Mouse (Mus musculus) testis, adult 2 months (tissue): Measurements from ENCODE around the gene Caskin2. TPM values are rescaled to one million over a fixed set of nuclear protein-coding genes. Genes with fewer than 3 reads are reported as not detected.

Experiments used
- H3K27ac ChIP-seq: fragments of 200-500 bp; 2 replicates; pipeline ENCODE4 v1.5.1; 2012; ENCODE audit warnings: low read depth, low read length; ENCODE audit not compliant: control insufficient read depth, insufficient read depth
- H3K27me3 ChIP-seq: fragments of 200-500 bp; 2 replicates; pipeline ENCODE4 v1.6.1; 2012; ENCODE audit warnings: mild to moderate bottlenecking, low read length, moderate library complexity; ENCODE audit not compliant: control insufficient read depth, insufficient read depth
- H3K36me3 ChIP-seq: fragments of 200-500 bp; 2 replicates; pipeline ENCODE4 v1.6.1; 2012; ENCODE audit warnings: mild to moderate bottlenecking, low read length; ENCODE audit not compliant: control insufficient read depth, insufficient read depth
- H3K4me1 ChIP-seq: fragments of 200-500 bp; 2 replicates; pipeline ENCODE4 v1.6.1; 2012; ENCODE audit warnings: low read length; ENCODE audit not compliant: control insufficient read depth, insufficient read depth
- H3K4me3 ChIP-seq: fragments of 200-500 bp; 2 replicates; pipeline ENCODE4 v1.5.1; 2012; ENCODE audit warnings: low read depth, mild to moderate bottlenecking, low read length, moderate library complexity, mixed read lengths; ENCODE audit not compliant: control insufficient read depth
- CTCF ChIP-seq: fragments of 200-500 bp; IDR thresholded peaks from 2 replicates; pipeline ENCODE4 v1.5.1; 2012; ENCODE audit warnings: low read depth, mild to moderate bottlenecking, inconsistent platforms, low read length, moderate library complexity; ENCODE audit not compliant: control insufficient read depth, insufficient read depth, insufficient replicate concordance
- POLR2A ChIP-seq: fragments of 200-500 bp; IDR thresholded peaks from 2 replicates; pipeline ENCODE4 v1.6.1; 2012; ENCODE audit warnings: low read depth, mild to moderate bottlenecking, inconsistent platforms, low read length, moderate library complexity; ENCODE audit not compliant: control insufficient read depth
- polyA plus RNA-seq: library from polyadenylated mRNA; depleted of rRNA; stranded (reverse); fragments of >200 nt; gene quantifications from 2 replicates; pipeline ENCODE4 v1.2.3, GENCODE M21; 2012

Caskin2 gene
- polyA plus RNA-seq, 1 experiment = 7.6 TPM

GRCm38 (mm10) chr11:115786473-115786872 lies 27.0 kb downstream of the Caskin2 start:
- H3K27me3 ChIP-seq = no peaks in the 10 kb centered on the region
- no peaks in the 10 kb centered on the region for H3K36me3 ChIP-seq
- TF ChIP-seq CTCF = no peak
- no peak for TF ChIP-seq POLR2A
- no peak overlapping the region for H3K4me3 ChIP-seq
- H3K27ac ChIP-seq = no peak overlapping the region
- H3K4me1 ChIP-seq = no peaks in the 10 kb centered on the region; the same call in 1 of the 2 replicates

DNA sequence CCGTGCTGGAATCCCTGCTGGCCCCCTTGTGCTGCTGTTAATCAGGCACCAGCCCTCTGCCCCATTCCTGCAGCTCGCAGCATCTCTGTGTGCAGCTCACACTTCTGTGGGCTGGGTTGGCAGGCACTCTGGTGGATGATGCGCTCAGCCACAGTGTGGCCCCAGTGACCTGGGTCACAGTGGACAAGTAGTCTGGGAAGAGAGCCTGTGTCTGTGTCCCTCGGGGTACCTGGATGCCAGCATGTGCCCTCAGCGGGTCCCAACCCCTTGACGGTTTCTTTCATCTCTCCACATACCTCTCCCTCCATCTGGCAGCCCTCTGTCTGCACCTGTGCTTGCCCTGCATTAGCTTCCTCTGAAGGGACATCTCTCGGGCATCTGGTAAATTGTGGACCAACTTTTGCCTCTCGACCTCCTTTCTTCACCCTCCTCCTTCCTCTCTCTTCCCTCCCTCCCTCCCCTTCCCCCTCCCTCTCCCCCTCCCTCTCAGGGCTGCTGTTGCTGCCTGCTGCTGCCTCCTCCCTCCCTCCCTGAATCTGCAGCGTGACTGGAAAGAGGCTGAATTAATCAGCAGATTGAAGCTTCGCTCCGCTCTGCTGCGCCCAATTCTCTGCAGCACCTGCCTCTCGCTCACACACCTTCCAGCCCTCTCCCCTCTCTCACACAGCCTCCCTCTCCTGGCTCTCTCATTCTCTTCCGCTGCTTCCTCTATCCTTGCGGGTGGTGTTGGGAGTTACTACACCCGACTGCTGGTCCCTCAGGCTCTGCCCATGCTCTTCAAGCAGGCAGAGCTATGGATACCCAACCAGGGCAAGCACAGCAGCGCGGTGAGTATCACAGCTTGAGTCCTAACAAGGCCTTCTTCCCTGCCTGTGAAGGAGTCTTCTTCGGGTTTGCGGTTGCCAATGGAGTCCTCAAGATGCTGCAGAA lies 33.0 kb downstream of the Caskin2 start:
- Histone ChIP-seq H3K27me3 (no peaks in the 10 kb centered on the region), H3K4me3 (no peak overlapping the region), H3K4me1 (peaks cover 3% of the 10 kb centered on the region; the same call in 1 of the 2 replicates), H3K36me3 (no peaks in the 10 kb centered on the region), H3K27ac (no peak overlapping the region)
- TF ChIP-seq CTCF (no peak), POLR2A (no peak)

DNA sequence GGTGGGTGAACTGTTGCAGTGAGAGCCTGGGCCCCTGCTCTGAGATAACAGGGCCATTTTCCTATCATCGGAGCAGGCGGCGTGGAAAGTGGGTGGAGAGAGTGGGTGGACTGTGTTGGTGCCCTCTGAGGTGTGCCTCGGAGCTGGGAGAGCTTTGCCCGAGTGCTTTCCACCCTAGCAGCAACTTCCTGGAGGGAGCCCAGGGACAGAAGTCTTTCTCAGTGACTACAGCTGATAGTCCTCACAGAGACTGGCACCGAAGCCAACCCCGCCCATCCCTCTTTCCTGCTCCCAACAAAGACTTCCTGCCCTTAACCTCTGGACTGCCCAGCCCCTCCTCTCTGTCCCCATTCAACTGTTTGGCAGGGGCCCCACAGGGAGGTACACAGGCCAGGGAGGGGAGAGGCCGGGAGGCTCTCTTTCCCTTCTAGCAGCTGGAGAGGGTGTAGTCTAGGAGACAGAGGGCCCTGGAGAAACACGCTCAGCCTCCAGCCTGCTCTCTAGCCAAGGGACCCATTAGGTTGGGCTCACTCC lies 34.3 kb downstream of the Caskin2 start:
- Histone ChIP-seq H3K27me3 (no peaks in the 10 kb centered on the region), H3K27ac (no peak overlapping the region), H3K4me1 (peaks cover 3% of the 10 kb centered on the region; the same call in 1 of the 2 replicates), H3K4me3 (no peak overlapping the region), H3K36me3 (no peaks in the 10 kb centered on the region)
- TF ChIP-seq CTCF (no peak), POLR2A (no peak)

GRCm38 (mm10) chr11:115777487-115778335 lies 35.7 kb downstream of the Caskin2 start:
- no peaks in the 10 kb centered on the region for H3K36me3 ChIP-seq
- H3K27ac ChIP-seq = no peak overlapping the region
- TF ChIP-seq POLR2A (no peak), CTCF (no peak)
- H3K4me1 ChIP-seq = peaks cover 3% of the 10 kb centered on the region; the same call in 1 of the 2 replicates
- H3K4me3 ChIP-seq = no peak overlapping the region
- no peaks in the 10 kb centered on the region for H3K27me3 ChIP-seq

- H3K4me3 ChIP-seq = no peak overlapping the region
- no peaks in the 10 kb centered on the region for H3K36me3 ChIP-seq
- no peak for TF ChIP-seq POLR2A
- no peak for TF ChIP-seq CTCF
- peaks cover 3% of the 10 kb centered on the region; the same call in 1 of the 2 replicates for H3K4me1 ChIP-seq
- no peaks in the 10 kb centered on the region for H3K27me3 ChIP-seq
- no peak overlapping the region; the same call in 1 of the 2 replicates for H3K27ac ChIP-seq
Observed at GRCm38 (mm10) chr11:115776954-115777353, 36.5 kb downstream of the Caskin2 start.

DNA sequence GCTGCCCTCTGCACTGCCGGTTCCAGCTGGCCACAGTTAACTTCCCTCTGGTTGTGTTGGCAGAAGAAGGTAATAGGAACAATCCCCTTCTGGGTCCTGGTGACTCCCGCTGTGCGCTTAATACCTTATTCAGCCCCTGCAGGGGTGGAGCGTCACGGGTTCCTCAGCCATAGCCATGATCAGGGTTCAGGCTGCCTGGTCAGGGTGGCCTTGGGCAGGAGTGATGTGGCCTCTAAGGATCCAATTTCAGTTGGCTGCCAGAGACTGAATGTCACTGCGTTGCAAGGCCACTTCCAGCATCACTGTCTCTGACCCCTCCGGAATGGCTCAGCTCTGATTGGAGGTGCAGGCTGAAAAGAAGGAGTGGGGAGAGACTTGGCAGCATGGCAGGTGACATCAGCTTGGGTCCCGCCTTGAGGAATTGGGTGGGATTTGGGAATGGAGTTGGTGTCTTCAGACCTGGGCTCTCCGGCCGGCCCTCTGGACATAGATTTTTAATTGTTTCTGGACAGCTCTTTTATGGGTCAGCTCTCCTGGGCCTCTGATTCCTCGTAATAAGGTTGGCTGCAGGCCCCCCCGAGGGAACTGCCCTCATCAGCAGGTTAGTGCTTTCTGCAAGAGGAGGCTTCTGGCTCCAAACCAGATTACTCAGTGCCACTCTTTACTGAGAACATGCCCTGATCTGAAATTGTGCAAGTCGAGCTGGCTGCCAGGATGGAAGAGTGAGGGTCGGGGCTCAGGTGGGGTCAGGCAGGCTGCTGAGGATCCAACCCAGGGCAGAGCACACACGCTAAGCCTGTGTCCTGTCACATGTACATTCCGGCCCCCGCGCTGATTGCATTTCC lies 37.4 kb downstream of the Caskin2 start:
- no peak for TF ChIP-seq CTCF
- TF ChIP-seq POLR2A = no peak
- H3K4me1 ChIP-seq = peaks cover 3% of the 10 kb centered on the region; the same call in 1 of the 2 replicates
- no peaks in the 10 kb centered on the region for H3K27me3 ChIP-seq
- no peak overlapping the region for H3K4me3 ChIP-seq
- no peak overlapping the region for H3K27ac ChIP-seq
- no peaks in the 10 kb centered on the region for H3K36me3 ChIP-seq
